Mouse (Mus musculus): ENCODE measurements at regions not wholly inside any gene's neighbourhood (a gene's known extent, or its start where the extent isn't known, plus 50 kb on each side); places are given as distances from the start of the nearest gene placed in this dataset.

- Histone ChIP-seq H3K4me2 (ENCODE audit: low read length) (no peak overlapping the region), H3K9me3 (ENCODE audit: control insufficient read depth, low read length) (peaks cover 2% of the 10 kb centered on the region; the same call in 1 of the 2 replicates), H3K4me1 (ENCODE audit: control insufficient read depth, insufficient read depth, low read depth, low read length) (no peaks in the 10 kb centered on the region), H3K4me3 (ENCODE audit: low read length) (no peak overlapping the region), H3K27me3 (replicated peaks; ENCODE audit: control insufficient read depth, insufficient read depth, low read length) (no peaks in the 10 kb centered on the region), H3K9ac (ENCODE audit: low read depth, low read length) (no peak overlapping the region), H3K36me3 (ENCODE audit: control insufficient read depth, insufficient read depth, low read length) (no peaks in the 10 kb centered on the region), H3K27ac (ENCODE audit: low read depth, low read length) (no peak overlapping the region)
- 79% methylated on average over 7 of the region's 7 CpGs for WGBS
- no peak for ATAC-seq
These were observed 189.0 kb downstream of the Slitrk6 start for GRCm38 (mm10) chr14:110565783-110566445.

- H3K9me3 ChIP-seq (ENCODE audit: control insufficient read depth, low read length), result no peaks in the 10 kb centered on the region
- no peaks in the 10 kb centered on the region for H3K4me1 ChIP-seq (ENCODE audit: control insufficient read depth, insufficient read depth, low read depth, low read length)
- no peaks in the 10 kb centered on the region for H3K36me3 ChIP-seq (ENCODE audit: control insufficient read depth, insufficient read depth, low read length)
- H3K27me3 ChIP-seq (replicated peaks; ENCODE audit: control insufficient read depth, insufficient read depth, low read length), result no peaks in the 10 kb centered on the region
- H3K4me3 ChIP-seq (ENCODE audit: low read length), result no peak overlapping the region
- no peak overlapping the region for H3K9ac ChIP-seq (ENCODE audit: low read depth, low read length)
- no peak overlapping the region for H3K27ac ChIP-seq (ENCODE audit: low read depth, low read length)
- WGBS, result 87% methylated on average over 2 of the region's 2 CpGs
- ATAC-seq, result no peak
- no peak overlapping the region for H3K4me2 ChIP-seq (ENCODE audit: low read length)
These were observed 190.3 kb downstream of the Slitrk6 start for GRCm38 (mm10) chr14:110564621-110565020.

DNA sequence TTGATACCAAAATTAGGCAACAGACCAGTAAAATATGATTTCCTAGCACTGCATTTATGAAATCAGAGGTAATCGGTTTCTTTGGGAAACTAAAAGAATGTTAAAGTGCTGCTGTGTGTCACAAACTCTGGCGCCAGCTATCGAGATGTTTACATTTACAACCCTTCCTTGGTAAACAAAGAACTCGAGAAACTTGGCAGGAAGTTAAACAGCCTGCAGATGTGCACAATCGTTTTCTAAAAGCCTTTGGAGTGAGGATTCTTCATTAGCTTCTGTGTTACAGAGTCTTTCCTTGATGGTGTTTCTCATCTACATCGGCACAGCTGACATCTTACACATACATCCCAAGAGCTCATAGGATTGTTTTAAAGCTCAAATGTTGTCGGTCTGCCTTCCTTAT, 209.7 kb downstream of the Slitrk6 start:
- WGBS, result 79% methylated on average over 7 of the region's 7 CpGs
- Histone ChIP-seq H3K9me3 (ENCODE audit: control insufficient read depth, low read length) (no peaks in the 10 kb centered on the region), H3K27me3 (replicated peaks; ENCODE audit: control insufficient read depth, insufficient read depth, low read length) (no peaks in the 10 kb centered on the region), H3K4me3 (ENCODE audit: low read length) (no peak overlapping the region), H3K4me1 (ENCODE audit: control insufficient read depth, insufficient read depth, low read depth, low read length) (no peaks in the 10 kb centered on the region), H3K36me3 (ENCODE audit: control insufficient read depth, insufficient read depth, low read length) (no peaks in the 10 kb centered on the region), H3K4me2 (ENCODE audit: low read length) (no peak overlapping the region), H3K9ac (ENCODE audit: low read depth, low read length) (no peak overlapping the region), H3K27ac (ENCODE audit: low read depth, low read length) (no peak overlapping the region)
- ATAC-seq, result no peak

GRCm38 (mm10) chr14:110543303-110544134, 211.4 kb downstream of the Slitrk6 start:
- ATAC-seq, result no peak
- no peak overlapping the region for H3K4me2 ChIP-seq (ENCODE audit: low read length)
- no peak overlapping the region for H3K9ac ChIP-seq (ENCODE audit: low read depth, low read length)
- H3K27me3 ChIP-seq (replicated peaks; ENCODE audit: control insufficient read depth, insufficient read depth, low read length), result no peaks in the 10 kb centered on the region
- H3K9me3 ChIP-seq (ENCODE audit: control insufficient read depth, low read length), result no peaks in the 10 kb centered on the region
- no peak overlapping the region for H3K27ac ChIP-seq (ENCODE audit: low read depth, low read length)
- H3K4me1 ChIP-seq (ENCODE audit: control insufficient read depth, insufficient read depth, low read depth, low read length), result no peaks in the 10 kb centered on the region
- 47% methylated on average over 4 of the region's 4 CpGs for WGBS
- H3K36me3 ChIP-seq (ENCODE audit: control insufficient read depth, insufficient read depth, low read length), result no peaks in the 10 kb centered on the region
- no peak overlapping the region for H3K4me3 ChIP-seq (ENCODE audit: low read length)

DNA sequence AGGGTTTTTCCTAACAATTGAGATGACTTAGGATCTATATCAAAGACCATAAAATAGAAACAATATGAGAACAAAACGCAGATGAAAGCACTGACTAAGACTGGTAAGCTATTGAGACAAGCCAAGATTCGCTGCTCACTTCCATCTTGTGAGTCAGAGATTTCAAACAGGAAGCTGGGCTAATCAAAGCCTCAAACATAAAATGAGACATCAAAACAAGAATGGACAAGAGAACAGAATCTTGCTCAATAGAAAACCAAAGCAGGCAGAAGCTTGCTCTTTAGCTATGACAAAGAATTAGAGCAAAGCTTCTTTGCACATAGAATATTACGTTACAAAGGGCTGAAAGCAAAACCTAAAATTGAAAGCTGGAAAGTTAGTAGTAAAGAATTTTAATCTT, 227.6 kb downstream of the Slitrk6 start:
- no peak overlapping the region for H3K4me2 ChIP-seq (ENCODE audit: low read length)
- no peaks in the 10 kb centered on the region for H3K36me3 ChIP-seq (ENCODE audit: control insufficient read depth, insufficient read depth, low read length)
- H3K9ac ChIP-seq (ENCODE audit: low read depth, low read length), result no peak overlapping the region
- no peaks in the 10 kb centered on the region for H3K4me1 ChIP-seq (ENCODE audit: control insufficient read depth, insufficient read depth, low read depth, low read length)
- no peak for ATAC-seq
- no peak overlapping the region for H3K4me3 ChIP-seq (ENCODE audit: low read length)
- WGBS, result 85% methylated on average over 3 of the region's 3 CpGs
- no peaks in the 10 kb centered on the region for H3K9me3 ChIP-seq (ENCODE audit: control insufficient read depth, low read length)
- H3K27ac ChIP-seq (ENCODE audit: low read depth, low read length), result no peak overlapping the region
- H3K27me3 ChIP-seq (replicated peaks; ENCODE audit: control insufficient read depth, insufficient read depth, low read length), result no peaks in the 10 kb centered on the region

DNA sequence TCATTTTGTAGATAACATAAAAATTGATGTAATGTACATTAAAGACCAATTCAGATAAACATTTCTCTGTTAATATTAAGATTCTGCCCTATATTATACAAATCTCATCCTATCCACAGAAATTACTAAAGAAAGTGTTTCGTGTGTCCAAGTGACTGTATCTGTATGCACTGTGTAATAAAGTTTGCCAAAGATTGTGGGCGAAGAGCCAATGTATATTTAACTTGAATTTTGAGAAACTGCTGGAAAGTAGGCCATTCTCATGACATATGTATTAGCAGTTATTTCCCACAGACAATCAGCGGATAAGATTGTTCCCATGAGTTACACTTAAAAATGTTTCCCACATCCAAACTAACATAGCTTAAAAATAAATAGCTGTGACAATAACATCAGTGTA, 269.9 kb downstream of the Slitrk6 start:
- Histone ChIP-seq H3K4me3 (ENCODE audit: low read length) (no peak overlapping the region), H3K27ac (ENCODE audit: low read depth, low read length) (no peak overlapping the region), H3K9ac (ENCODE audit: low read depth, low read length) (no peak overlapping the region), H3K36me3 (ENCODE audit: control insufficient read depth, insufficient read depth, low read length) (no peaks in the 10 kb centered on the region), H3K27me3 (replicated peaks; ENCODE audit: control insufficient read depth, insufficient read depth, low read length) (no peaks in the 10 kb centered on the region), H3K4me1 (ENCODE audit: control insufficient read depth, insufficient read depth, low read depth, low read length) (no peaks in the 10 kb centered on the region), H3K9me3 (ENCODE audit: control insufficient read depth, low read length) (no peaks in the 10 kb centered on the region), H3K4me2 (ENCODE audit: low read length) (no peak overlapping the region)
- ATAC-seq, result no peak
- WGBS, result 70% methylated on average over 3 of the region's 3 CpGs

GRCm38 (mm10) chr14:110472743-110473142, 282.2 kb downstream of the Slitrk6 start:
- Histone ChIP-seq H3K4me2 (ENCODE audit: low read length) (no peak overlapping the region), H3K4me1 (ENCODE audit: control insufficient read depth, insufficient read depth, low read depth, low read length) (no peaks in the 10 kb centered on the region), H3K9ac (ENCODE audit: low read depth, low read length) (no peak overlapping the region), H3K27me3 (replicated peaks; ENCODE audit: control insufficient read depth, insufficient read depth, low read length) (no peaks in the 10 kb centered on the region), H3K27ac (ENCODE audit: low read depth, low read length) (no peak overlapping the region), H3K36me3 (ENCODE audit: control insufficient read depth, insufficient read depth, low read length) (no peaks in the 10 kb centered on the region), H3K4me3 (ENCODE audit: low read length) (no peak overlapping the region), H3K9me3 (ENCODE audit: control insufficient read depth, low read length) (no peaks in the 10 kb centered on the region)
- no peak for ATAC-seq
- WGBS, result 24% methylated on average over 3 of the region's 3 CpGs

- Histone ChIP-seq H3K4me2 (ENCODE audit: low read length) (no peak overlapping the region), H3K4me3 (ENCODE audit: low read length) (no peak overlapping the region), H3K9me3 (ENCODE audit: control insufficient read depth, low read length) (no peaks in the 10 kb centered on the region), H3K9ac (ENCODE audit: low read depth, low read length) (no peak overlapping the region), H3K27ac (ENCODE audit: low read depth, low read length) (no peak overlapping the region), H3K4me1 (ENCODE audit: control insufficient read depth, insufficient read depth, low read depth, low read length) (no peaks in the 10 kb centered on the region), H3K27me3 (replicated peaks; ENCODE audit: control insufficient read depth, insufficient read depth, low read length) (no peaks in the 10 kb centered on the region), H3K36me3 (ENCODE audit: control insufficient read depth, insufficient read depth, low read length) (no peaks in the 10 kb centered on the region)
- 66% methylated on average over 3 of the region's 3 CpGs for WGBS
- no peak for ATAC-seq
These were observed 282.8 kb downstream of the Slitrk6 start for GRCm38 (mm10) chr14:110472176-110472575.

GRCm38 (mm10) chr14:110470714-110471113, 284.2 kb downstream of the Slitrk6 start:
- Histone ChIP-seq H3K4me3 (ENCODE audit: low read length) (no peak overlapping the region), H3K9ac (ENCODE audit: low read depth, low read length) (no peak overlapping the region), H3K27me3 (replicated peaks; ENCODE audit: control insufficient read depth, insufficient read depth, low read length) (no peaks in the 10 kb centered on the region), H3K9me3 (ENCODE audit: control insufficient read depth, low read length) (no peaks in the 10 kb centered on the region), H3K4me2 (ENCODE audit: low read length) (no peak overlapping the region), H3K36me3 (ENCODE audit: control insufficient read depth, insufficient read depth, low read length) (no peaks in the 10 kb centered on the region), H3K27ac (ENCODE audit: low read depth, low read length) (no peak overlapping the region), H3K4me1 (ENCODE audit: control insufficient read depth, insufficient read depth, low read depth, low read length) (no peaks in the 10 kb centered on the region)
- 50% methylated on average over 1 of the region's 1 CpGs for WGBS
- ATAC-seq, result no peak

Data from hindbrain, embryonic 16.5 days (tissue).